Mouse (Mus musculus) kidney, adult 2 months (tissue): Measurements from ENCODE around the gene Hibch.

Experiments
- CTCF ChIP-seq: fragments of 200-500 bp; conservative IDR thresholded peaks from 2 replicates; pipeline ENCODE4 v1.5.1; 2011; ENCODE audit warnings: low read depth, mild to moderate bottlenecking, control low read depth, low read length, moderate library complexity, mixed read lengths; ENCODE audit not compliant: insufficient read depth, insufficient read length
- POLR2A ChIP-seq: fragments of 200-500 bp; IDR thresholded peaks from one replicate; pipeline ENCODE4 v1.6.1; 2011; ENCODE audit warnings: low read depth, low read length, control low read depth

DNA sequence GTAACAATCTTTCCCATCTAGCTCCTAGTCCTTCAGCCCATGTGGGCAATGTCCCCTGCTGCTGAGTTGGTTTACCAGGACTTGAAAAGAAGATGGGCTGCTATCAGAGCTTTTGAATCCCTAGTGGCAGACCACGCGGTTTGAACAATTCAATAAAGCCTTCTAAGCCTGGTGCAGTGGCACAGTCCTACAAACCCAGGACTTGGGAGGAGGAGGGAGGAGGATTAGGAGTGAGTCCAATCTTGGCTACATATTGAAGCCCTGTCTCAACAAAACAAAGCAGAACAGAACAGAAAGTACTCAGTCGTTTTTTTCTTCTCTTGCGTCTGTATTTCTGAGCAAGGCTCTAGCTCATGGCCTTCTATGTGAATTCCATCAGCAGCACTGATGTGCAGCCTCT lies 112.0 kb downstream of the Hibch start:
- TF ChIP-seq CTCF (no peak), POLR2A (no peak)
